Mouse (Mus musculus): Measurements from ENCODE around the gene Nrip3. TPM values are rescaled to one million over a fixed set of nuclear protein-coding genes. Genes with fewer than 3 reads are reported as not detected.

The Nrip3 gene
- 0.09 and 0.17 TPM in 2 replicates for polyA plus RNA-seq (2012; rRNA removed)

DNA sequence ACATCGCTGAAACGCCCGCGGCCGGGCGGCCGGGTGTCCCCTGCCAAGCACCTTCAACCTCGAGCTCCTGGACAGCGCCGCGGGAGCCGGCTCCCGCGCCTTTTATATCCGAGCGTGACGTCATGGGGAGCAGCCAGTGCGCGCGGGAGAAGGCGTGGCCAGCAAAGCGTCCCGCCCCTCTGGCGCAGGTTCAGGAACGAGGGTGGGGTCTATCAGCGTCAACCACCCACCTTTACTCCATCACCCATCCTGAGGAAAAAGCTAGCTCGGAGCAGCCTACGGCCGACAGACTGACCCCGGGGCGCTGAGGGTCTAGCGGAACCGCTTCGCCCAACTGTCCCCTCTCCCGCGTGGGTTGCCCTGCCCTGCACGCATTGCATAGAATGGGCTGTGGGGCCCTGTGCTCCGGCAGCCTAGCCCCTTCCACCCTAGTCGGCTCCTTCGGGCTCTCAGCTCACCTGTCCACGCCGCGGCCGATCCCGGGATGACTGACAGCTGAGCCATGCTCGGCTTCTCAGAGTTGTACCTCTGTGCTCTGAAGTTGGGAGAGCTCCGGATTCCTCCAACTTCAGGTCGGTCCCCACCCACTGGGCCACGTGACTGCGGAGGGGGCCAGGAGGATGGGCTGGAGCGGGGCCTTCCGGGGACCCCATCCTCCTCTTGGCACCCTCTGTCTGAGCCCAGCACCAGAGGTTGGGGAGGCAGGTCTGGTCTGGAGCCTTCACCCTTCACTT, at the start of gene Nrip3:
Nrip3 (minus strand) TSS at position 556 of the 734 bp plus-strand sequence.

DNA sequence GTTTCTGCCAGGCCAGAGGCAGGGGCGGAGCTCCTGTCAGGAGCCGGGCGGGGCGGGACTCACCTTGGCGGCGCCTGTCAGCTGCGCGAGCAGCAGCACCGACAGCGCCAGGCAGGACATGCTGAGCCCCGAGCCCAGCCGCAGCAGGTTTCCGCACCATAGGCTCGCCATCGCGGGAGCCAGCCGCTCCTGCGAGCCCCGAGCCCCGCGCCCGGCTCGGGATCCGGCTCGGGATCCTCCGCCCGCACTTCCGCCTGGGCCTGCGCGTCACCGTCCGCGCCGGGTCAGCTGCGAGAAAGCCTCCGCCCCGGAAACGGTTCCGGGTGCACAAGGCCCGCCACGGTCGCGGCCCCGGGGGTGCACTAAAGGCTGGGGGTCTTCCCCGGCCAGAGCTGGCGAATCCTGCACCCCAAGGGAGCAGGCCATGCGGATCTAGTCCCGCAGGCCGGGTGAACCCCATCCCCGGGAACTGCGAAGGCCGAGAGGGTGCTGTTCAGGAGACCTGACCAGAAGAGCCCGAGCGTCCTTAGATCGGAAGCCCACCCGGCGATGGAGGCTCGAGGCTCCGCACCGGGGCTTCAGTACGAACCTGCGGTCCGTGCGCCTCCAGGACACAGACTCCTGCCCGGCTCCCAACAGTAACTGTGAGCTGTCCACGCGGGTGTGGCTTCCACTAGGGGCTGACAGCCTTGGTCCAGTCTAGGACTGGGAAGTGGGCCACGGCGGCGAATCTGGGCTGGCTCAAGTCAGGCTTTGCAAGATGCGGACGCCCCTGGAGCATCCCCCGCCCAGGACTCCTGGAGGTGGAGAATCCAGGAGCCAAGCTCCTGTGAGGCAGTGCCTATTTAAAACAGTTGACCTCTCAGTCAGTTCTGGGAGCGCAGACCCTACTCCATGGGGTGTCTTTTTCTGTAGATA, 29.6 kb downstream of the Nrip3 start, which contains the start of gene Tmem9b:
Tmem9b (minus strand) TSS at position 868 of the 918 bp plus-strand sequence.

DNA sequence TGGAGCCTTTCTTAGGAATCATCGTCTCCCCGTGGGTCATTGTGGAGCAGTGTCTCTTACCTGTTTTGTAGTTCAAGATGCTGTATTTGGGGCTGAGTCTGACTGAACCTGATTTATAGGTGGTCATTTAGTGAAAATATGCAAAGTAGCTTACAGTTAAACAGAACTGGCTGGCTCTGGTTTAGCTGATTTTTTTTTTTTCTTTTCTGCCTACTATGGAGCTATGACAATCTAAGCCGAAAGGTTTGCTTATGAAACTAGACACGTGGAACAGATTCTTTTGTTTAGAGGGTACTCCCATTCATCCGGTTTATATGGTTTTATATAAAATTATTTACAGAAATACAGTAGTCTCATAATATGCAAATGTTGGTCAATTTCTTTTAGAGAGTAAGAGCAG, 50.2 kb downstream of the Nrip3 start, which contains the start of gene Ascl3:
Ascl3 (minus strand) TSS at position 101 of the 400 bp plus-strand sequence.

DNA sequence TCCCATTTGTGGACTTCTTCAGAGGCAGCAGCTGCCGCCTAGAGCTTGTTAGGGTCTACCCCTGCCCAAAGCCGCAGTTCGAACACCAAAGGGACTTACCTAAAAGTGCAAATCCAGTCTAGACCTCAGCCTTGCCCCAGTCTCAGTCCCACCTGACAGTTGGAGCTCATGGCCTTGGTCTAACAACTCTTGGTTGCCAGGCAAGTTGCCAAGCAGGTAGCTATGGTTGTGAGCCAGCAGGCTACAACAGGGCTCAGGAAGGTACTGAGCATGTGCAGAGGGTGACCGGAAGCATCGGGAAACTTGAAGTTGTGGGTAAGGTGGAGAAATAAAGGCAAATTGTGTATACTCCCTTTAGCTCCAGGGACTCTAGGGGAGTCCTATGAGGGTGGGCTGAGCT, 58.1 kb downstream of the Nrip3 start, which contains the start of gene BC051019:
BC051019 (minus strand) TSS at position 154 of the 400 bp plus-strand sequence.

Other genes starting within 250 kb of the Nrip3 start
- gene St5, start 78.4 kb downstream of the Nrip3 start, polyA plus RNA-seq (2012; rRNA removed) = 46.7 and 55.8 TPM in 2 replicates
- 8.2 and 9.3 TPM in 2 replicates for gene Akip1, start 78.3 kb downstream of the Nrip3 start, polyA plus RNA-seq (2012; rRNA removed)
- gene BC051019, start 58.2 kb downstream of the Nrip3 start, polyA plus RNA-seq (2012; rRNA removed) = 0.51 and 0.95 TPM in 2 replicates
- 0.56 and 0.61 TPM in 2 replicates for gene Ascl3, start 50.3 kb downstream of the Nrip3 start, polyA plus RNA-seq (2012; rRNA removed)
- 42.9 and 54.3 TPM in 2 replicates for gene Tmem9b, start 29.1 kb downstream of the Nrip3 start, polyA plus RNA-seq (2012; rRNA removed)
- gene Scube2, start 83.7 kb upstream of the Nrip3 start, polyA plus RNA-seq (2012; rRNA removed) = 2.2 and 2.4 TPM in 2 replicates
- gene Dennd5a, start 178.4 kb upstream of the Nrip3 start, polyA plus RNA-seq (2012; rRNA removed) = 27.3 and 29.3 TPM in 2 replicates
- 27.6 and 27.7 TPM in 2 replicates for gene Tmem41b, start 204.9 kb upstream of the Nrip3 start, polyA plus RNA-seq (2012; rRNA removed)
- 29.2 and 32.8 TPM in 2 replicates for gene Ipo7, start 236.2 kb upstream of the Nrip3 start, polyA plus RNA-seq (2012; rRNA removed)